Mouse (Mus musculus) kidney, embryonic 14.5 days (tissue): Measurements from ENCODE around the gene Arpc3. TPM values are rescaled to one million over a fixed set of nuclear protein-coding genes. Genes with fewer than 3 reads are reported as not detected.

Experiments used
- ATAC-seq: fragments of 200-750 bp; cut with Nextera tagmentation; 2 replicates; pipeline ENCODE4 v1.8.0; 2017; ENCODE audit warnings: moderate number of reproducible peaks, mild to moderate bottlenecking, moderate TSS enrichment, moderate library complexity; ENCODE audit not compliant: low FRiP score, low TSS enrichment
- H3K27ac ChIP-seq: fragments of 300-500 bp; sonication (generic); 2 replicates; pipeline ENCODE4 v1.5.1; 2014; ENCODE audit warnings: low read depth, mild to moderate bottlenecking, low read length, moderate library complexity, mixed read lengths
- H3K27me3 ChIP-seq: fragments of 300-500 bp; sonication (generic); 2 replicates; pipeline ENCODE4 v1.6.1; 2014; ENCODE audit warnings: mild to moderate bottlenecking, low read length; ENCODE audit not compliant: control insufficient read depth, insufficient read depth
- H3K36me3 ChIP-seq: fragments of 300-500 bp; sonication (generic); 2 replicates; pipeline ENCODE4 v1.6.1; 2014; ENCODE audit warnings: low read length, mixed read lengths; ENCODE audit not compliant: control insufficient read depth, insufficient read depth
- H3K4me1 ChIP-seq: fragments of 300-500 bp; sonication (generic); 2 replicates; pipeline ENCODE4 v1.6.1; 2014; ENCODE audit warnings: low read length, mixed read lengths; ENCODE audit not compliant: control insufficient read depth, insufficient read depth
- H3K4me2 ChIP-seq: fragments of 300-500 bp; sonication (generic); replicated peaks from 2 replicates; pipeline ENCODE4 v1.6.1; 2014; ENCODE audit warnings: low read depth, mild to moderate bottlenecking, low read length
- H3K4me3 ChIP-seq: fragments of 300-500 bp; sonication (generic); 2 replicates; pipeline ENCODE4 v1.5.1; 2014; ENCODE audit warnings: mild to moderate bottlenecking, low read length
- H3K9ac ChIP-seq: fragments of 300-500 bp; sonication (generic); 2 replicates; pipeline ENCODE4 v1.6.1; 2014; ENCODE audit warnings: low read depth, mild to moderate bottlenecking, low read length, moderate library complexity
- H3K9me3 ChIP-seq: fragments of 300-500 bp; sonication (generic); 2 replicates; pipeline ENCODE4 v1.6.1; 2016; ENCODE audit warnings: low read length; ENCODE audit not compliant: control insufficient read depth
- WGBS: fragments of 180-500 bp; shearing (Covaris S2); extraction: QIAGEN DNeasy Blood & Tissue Kit; methylation state at CpG from one replicate; pipeline ENCODE4 v1.1.7; 2014; 5-methylcytosine and 5-hydroxymethylcytosine counted together
- polyA plus RNA-seq: library from polyadenylated mRNA; unstranded; fragments of >200 nt; fragmentation: Nextera tagmentation; extraction: Ambion mirVana; gene quantifications from 2 replicates; pipeline ENCODE4 v1.2.1, GENCODE M21; 2014

Arpc3 gene
- polyA plus RNA-seq, 1 experiment from 2014 or later, result 32.5 TPM

- ATAC-seq, result peak; percentile 80
- H3K27ac ChIP-seq, result peak overlapping the region; percentile 42; the same call in 1 of the 2 replicates
Observed at GRCm38 (mm10) chr5:122392227-122393004, 738 bp downstream of the Arpc3 start.

GRCm38 (mm10) chr5:122393887-122394286, 2.2 kb downstream of the Arpc3 start:
- Histone ChIP-seq H3K27ac (no peak overlapping the region), H3K36me3 (peaks cover 23% of the 10 kb centered on the region), H3K4me1 (peaks cover 7% of the 10 kb centered on the region; the same call in 1 of the 2 replicates), H3K9ac (no peak overlapping the region), H3K27me3 (no peaks in the 10 kb centered on the region), H3K9me3 (no peaks in the 10 kb centered on the region), H3K4me3 (no peak overlapping the region), H3K4me2 (no peak overlapping the region)
- 59% methylated on average over 2 of the region's 2 CpGs for WGBS
- no peak for ATAC-seq

More at GRCm38 (mm10) chr5:122392227-122393004, 738 bp downstream of the Arpc3 start:
- peak overlapping the region; percentile 88 for H3K4me3 ChIP-seq
- 14% methylated on average over 19 of the region's 19 CpGs for WGBS
- H3K4me1 ChIP-seq, result peaks cover 7% of the 10 kb centered on the region; the same call in 1 of the 2 replicates
- H3K9ac ChIP-seq, result peak overlapping the region; percentile 89
- peak overlapping the region; percentile 79 for H3K4me2 ChIP-seq
- H3K27me3 ChIP-seq, result no peaks in the 10 kb centered on the region
- peaks cover 13% of the 10 kb centered on the region for H3K36me3 ChIP-seq
- no peaks in the 10 kb centered on the region for H3K9me3 ChIP-seq

- Histone ChIP-seq H3K36me3 (peaks cover 35% of the 10 kb centered on the region), H3K27me3 (no peaks in the 10 kb centered on the region), H3K4me2 (no peak overlapping the region), H3K4me3 (no peak overlapping the region), H3K4me1 (peaks cover 7% of the 10 kb centered on the region; the same call in 1 of the 2 replicates), H3K27ac (peak overlapping the region; percentile 55; the same call in 1 of the 2 replicates), H3K9ac (no peak overlapping the region), H3K9me3 (no peaks in the 10 kb centered on the region)
- no peak for ATAC-seq
- 86% methylated on average over 10 of the region's 10 CpGs for WGBS
Observed at GRCm38 (mm10) chr5:122396791-122397190, 5.1 kb downstream of the Arpc3 start.

GRCm38 (mm10) chr5:122397495-122397894, 5.8 kb downstream of the Arpc3 start:
- H3K36me3 ChIP-seq, result peaks cover 41% of the 10 kb centered on the region
- H3K4me1 ChIP-seq, result peaks cover 5% of the 10 kb centered on the region; the same call in 1 of the 2 replicates
- WGBS, result 91% methylated on average over 8 of the region's 8 CpGs
- ATAC-seq, result no peak
- no peaks in the 10 kb centered on the region for H3K9me3 ChIP-seq
- no peaks in the 10 kb centered on the region for H3K27me3 ChIP-seq
- H3K9ac ChIP-seq, result no peak overlapping the region
- H3K4me3 ChIP-seq, result no peak overlapping the region
- no peak overlapping the region; the same call in 1 of the 2 replicates for H3K27ac ChIP-seq
- H3K4me2 ChIP-seq, result no peak overlapping the region

- Histone ChIP-seq H3K27me3 (no peaks in the 10 kb centered on the region), H3K4me1 (no peaks in the 10 kb centered on the region), H3K9me3 (no peaks in the 10 kb centered on the region), H3K36me3 (peaks cover 63% of the 10 kb centered on the region), H3K4me3 (no peak overlapping the region), H3K4me2 (no peak overlapping the region), H3K27ac (no peak overlapping the region), H3K9ac (no peak overlapping the region)
- WGBS, result 89% methylated on average over 8 of the region's 8 CpGs
- ATAC-seq, result no peak
Observed at GRCm38 (mm10) chr5:122399871-122400270, 8.2 kb downstream of the Arpc3 start.

GRCm38 (mm10) chr5:122400628-122401302, 9.1 kb downstream of the Arpc3 start:
- Histone ChIP-seq H3K9ac (no peak overlapping the region), H3K9me3 (no peaks in the 10 kb centered on the region), H3K4me3 (no peak overlapping the region), H3K4me2 (no peak overlapping the region), H3K4me1 (no peaks in the 10 kb centered on the region), H3K27me3 (no peaks in the 10 kb centered on the region), H3K36me3 (peaks cover 70% of the 10 kb centered on the region), H3K27ac (no peak overlapping the region)
- WGBS, result 69% methylated on average over 18 of the region's 18 CpGs
- no peak for ATAC-seq

- 26% methylated on average over 8 of the region's 8 CpGs for WGBS
- Histone ChIP-seq H3K9ac (no peak overlapping the region), H3K27me3 (no peaks in the 10 kb centered on the region), H3K4me1 (no peaks in the 10 kb centered on the region), H3K4me3 (no peak overlapping the region), H3K4me2 (no peak overlapping the region), H3K36me3 (peaks cover 74% of the 10 kb centered on the region), H3K9me3 (no peaks in the 10 kb centered on the region), H3K27ac (no peak overlapping the region)
- no peak for ATAC-seq
Observed at GRCm38 (mm10) chr5:122401303-122401640, 9.6 kb downstream of the Arpc3 start.

- 0 out of 2 replicates have a peak, but pooled peaks have one; percentile 12 for ATAC-seq
- no peak overlapping the region for H3K27ac ChIP-seq
- H3K9ac ChIP-seq, result no peak overlapping the region
- no peak overlapping the region for H3K4me3 ChIP-seq
- 0 out of 2 replicates have a peak, but pooled peaks cover 3% of the 10 kb centered on the region for H3K9me3 ChIP-seq
- no peak overlapping the region for H3K4me2 ChIP-seq
- H3K36me3 ChIP-seq, result peaks cover 76% of the 10 kb centered on the region
- H3K27me3 ChIP-seq, result no peaks in the 10 kb centered on the region
- 85% methylated on average over 13 of the region's 13 CpGs for WGBS
- no peaks in the 10 kb centered on the region for H3K4me1 ChIP-seq
Observed at GRCm38 (mm10) chr5:122402160-122402559, 10.5 kb downstream of the Arpc3 start.

- Histone ChIP-seq H3K36me3 (peaks cover 74% of the 10 kb centered on the region), H3K9ac (no peak overlapping the region), H3K27ac (no peak overlapping the region), H3K4me2 (no peak overlapping the region), H3K9me3 (0 out of 2 replicates have a peak, but pooled peaks cover 3% of the 10 kb centered on the region), H3K4me1 (no peaks in the 10 kb centered on the region), H3K4me3 (no peak overlapping the region), H3K27me3 (no peaks in the 10 kb centered on the region)
- no peak for ATAC-seq
- 88% methylated on average over 5 of the region's 5 CpGs for WGBS
Observed at GRCm38 (mm10) chr5:122402772-122403171, 11.1 kb downstream of the Arpc3 start.
